Mouse (Mus musculus): Measurements from ENCODE around the gene Moap1. TPM values are rescaled to one million over a fixed set of nuclear protein-coding genes. Genes with fewer than 3 reads are reported as not detected.

Gene Moap1
- polyA plus RNA-seq, 1 experiment from 2014 or later = 38.7 TPM

- H3K27me3 ChIP-seq = no peaks in the 10 kb centered on the region
- no peaks in the 10 kb centered on the region for H3K36me3 ChIP-seq (ENCODE audit: poor library complexity, severe bottlenecking)
- no peak overlapping the region for H3K4me3 ChIP-seq
- WGBS = 13% methylated on average over 4 of the region's 5 CpGs
- peaks cover 24% of the 10 kb centered on the region for H3K4me1 ChIP-seq
- no peak overlapping the region for H3K9ac ChIP-seq
- H3K27ac ChIP-seq = no peak overlapping the region
- no peak for ATAC-seq
- H3K9me3 ChIP-seq (replicated peaks) = no peaks in the 10 kb centered on the region
- H3K4me2 ChIP-seq = no peak overlapping the region
Observed at GRCm38 (mm10) chr12:102733381-102733780, 10.1 kb downstream of the Moap1 start.

- peak overlapping the region; percentile 18 for H3K4me3 ChIP-seq
- peak overlapping the region; percentile 28; the same call in 1 of the 2 replicates for H3K9ac ChIP-seq
- peaks cover 24% of the 10 kb centered on the region for H3K4me1 ChIP-seq
- WGBS = 22% methylated on average over 16 of the region's 16 CpGs
- H3K27me3 ChIP-seq = no peaks in the 10 kb centered on the region
- no peaks in the 10 kb centered on the region for H3K9me3 ChIP-seq (replicated peaks)
- H3K27ac ChIP-seq = peak overlapping the region; percentile 88
- H3K36me3 ChIP-seq (ENCODE audit: poor library complexity, severe bottlenecking) = no peaks in the 10 kb centered on the region
- H3K4me2 ChIP-seq = peak overlapping the region; percentile 57
- peak; percentile 70 for ATAC-seq
Observed at GRCm38 (mm10) chr12:102730798-102731619, 12.5 kb downstream of the Moap1 start.

DNA sequence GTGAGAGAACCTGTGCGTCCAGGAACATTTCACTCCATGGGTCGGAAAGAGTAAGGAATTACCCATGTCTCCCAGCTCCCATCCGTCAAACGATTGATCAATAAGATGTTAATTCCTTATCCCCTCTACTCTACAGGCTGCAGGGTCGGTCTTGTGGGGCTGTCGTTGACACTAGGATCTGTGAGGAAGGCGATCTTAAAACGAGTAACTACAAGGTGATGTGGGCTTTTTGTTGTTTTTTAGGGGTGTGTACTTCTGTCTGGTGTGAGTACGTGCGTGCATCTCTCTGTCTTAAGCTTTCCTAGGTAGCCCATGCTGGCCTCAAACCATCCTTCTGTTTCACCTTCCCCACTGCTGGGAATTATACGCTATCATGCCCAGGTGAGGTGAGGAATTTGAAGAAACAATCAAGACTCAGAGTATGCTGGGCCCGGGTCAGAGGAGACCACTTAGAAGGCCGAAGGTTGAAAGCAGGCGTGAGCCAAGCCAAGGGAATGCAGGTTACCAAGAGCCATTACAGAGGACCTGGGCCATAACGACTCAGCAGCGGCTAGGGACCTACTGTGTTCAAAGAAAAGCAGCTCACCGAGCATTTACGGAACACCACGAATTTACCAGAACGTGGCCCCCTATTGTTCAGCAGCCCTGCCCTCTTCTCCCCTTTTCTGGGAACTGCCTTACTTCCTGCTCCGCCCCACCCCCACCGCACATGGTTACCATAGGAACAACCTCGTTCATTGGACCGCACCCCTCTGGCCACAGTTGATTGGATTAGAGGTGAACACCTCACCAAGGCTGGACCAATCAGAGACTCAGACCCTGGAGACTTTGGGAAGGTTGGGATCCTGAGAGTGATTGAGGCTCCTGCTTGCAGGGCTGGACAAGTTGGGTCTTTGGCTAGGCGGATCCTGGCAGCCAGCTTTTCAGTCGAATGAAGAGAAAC, 13.3 kb downstream of the Moap1 start:
- Histone ChIP-seq H3K4me1 (peaks cover 28% of the 10 kb centered on the region), H3K27me3 (no peaks in the 10 kb centered on the region), H3K9ac (peak overlapping the region; percentile 28; the same call in 1 of the 2 replicates), H3K4me2 (peak overlapping the region; percentile 57), H3K4me3 (peak overlapping the region; percentile 25), H3K36me3 (ENCODE audit: poor library complexity, severe bottlenecking) (no peaks in the 10 kb centered on the region), H3K9me3 (replicated peaks) (no peaks in the 10 kb centered on the region), H3K27ac (peak overlapping the region; percentile 88)
- peak; percentile 99 for ATAC-seq
- WGBS = 31% methylated on average over 26 of the region's 26 CpGs

GRCm38 (mm10) chr12:102725761-102726175, 17.7 kb downstream of the Moap1 start:
- H3K4me1 ChIP-seq = peaks cover 17% of the 10 kb centered on the region
- ATAC-seq = no peak
- H3K27me3 ChIP-seq = no peaks in the 10 kb centered on the region
- no peak overlapping the region for H3K9ac ChIP-seq
- H3K36me3 ChIP-seq (ENCODE audit: poor library complexity, severe bottlenecking) = no peaks in the 10 kb centered on the region
- H3K4me3 ChIP-seq = no peak overlapping the region
- 87% methylated on average over 7 of the region's 7 CpGs for whole genome bisulfite sequencing
- no peak overlapping the region for H3K4me2 ChIP-seq
- no peak overlapping the region for H3K27ac ChIP-seq
- H3K9me3 ChIP-seq (replicated peaks) = no peaks in the 10 kb centered on the region

DNA sequence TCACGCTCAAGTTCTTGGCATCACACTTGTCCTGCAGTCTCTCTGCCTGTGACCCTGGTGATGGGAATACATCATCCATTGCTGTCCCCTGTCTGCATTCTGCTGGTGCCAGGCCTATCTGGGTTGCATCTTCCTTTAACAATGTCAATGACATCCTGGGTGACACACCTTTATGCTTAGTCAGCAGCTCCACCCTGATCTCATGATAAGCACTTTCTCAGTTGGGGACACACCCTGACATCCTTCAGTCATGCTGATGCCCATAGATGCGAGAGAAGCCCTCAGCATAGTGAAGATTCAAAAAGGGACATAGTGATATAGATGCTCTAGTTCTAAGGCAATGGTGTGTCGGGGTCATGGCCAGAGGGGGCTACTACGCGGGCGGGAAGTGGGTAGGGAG, 18.3 kb downstream of the Moap1 start:
- no peaks in the 10 kb centered on the region for H3K9me3 ChIP-seq (replicated peaks)
- 94% methylated on average over 6 of the region's 6 CpGs for WGBS
- H3K4me3 ChIP-seq = no peak overlapping the region
- no peak for ATAC-seq
- peaks cover 11% of the 10 kb centered on the region for H3K4me1 ChIP-seq
- H3K36me3 ChIP-seq (ENCODE audit: poor library complexity, severe bottlenecking) = no peaks in the 10 kb centered on the region
- H3K27ac ChIP-seq = no peak overlapping the region
- H3K4me2 ChIP-seq = no peak overlapping the region
- H3K9ac ChIP-seq = no peak overlapping the region
- no peaks in the 10 kb centered on the region for H3K27me3 ChIP-seq

DNA sequence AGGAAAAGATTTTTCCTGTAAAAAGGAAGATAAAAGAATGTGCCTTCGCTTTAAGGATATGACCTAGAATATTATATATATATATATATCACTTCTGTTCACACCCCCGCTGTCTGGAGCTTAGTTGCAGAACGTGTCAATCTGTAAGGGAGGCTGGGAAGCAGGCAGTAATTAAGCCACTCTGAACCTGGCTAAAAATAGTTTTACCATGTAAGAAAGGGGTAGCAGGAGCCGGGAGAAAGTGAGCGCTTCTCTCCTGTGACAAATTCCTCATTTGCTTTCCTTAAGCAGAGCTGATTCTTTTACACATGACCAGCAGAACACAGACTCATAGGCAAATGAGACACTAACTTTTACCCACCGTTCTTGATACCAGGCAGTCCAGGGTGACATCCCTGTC, 19.6 kb downstream of the Moap1 start:
- WGBS = 73% methylated on average over 6 of the region's 6 CpGs
- H3K4me2 ChIP-seq = no peak overlapping the region
- ATAC-seq = no peak; the same call in 1 of the 2 replicates

DNA sequence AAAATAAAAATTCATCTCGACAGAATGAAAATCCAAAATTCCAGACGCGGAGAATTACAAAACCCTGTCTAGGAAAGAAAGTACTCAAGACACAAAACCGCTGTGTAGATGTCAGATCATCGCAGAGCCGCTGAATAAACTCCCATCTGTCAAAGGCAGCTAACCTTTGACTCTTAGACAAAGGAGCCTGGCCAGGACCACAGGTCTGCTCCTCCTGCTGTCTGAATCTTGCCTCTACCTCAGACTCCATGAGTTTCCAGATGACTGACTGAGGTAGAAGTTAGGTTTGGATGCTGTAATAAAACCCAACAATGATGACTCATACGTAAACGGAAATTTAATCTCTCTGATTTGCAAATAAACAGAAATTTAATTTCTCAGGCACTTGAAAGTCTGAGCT, 20.5 kb downstream of the Moap1 start:
- Histone ChIP-seq H3K9ac (no peak overlapping the region), H3K27me3 (no peaks in the 10 kb centered on the region), H3K9me3 (replicated peaks) (no peaks in the 10 kb centered on the region), H3K27ac (no peak overlapping the region), H3K4me1 (peaks cover 7% of the 10 kb centered on the region; the same call in 1 of the 2 replicates), H3K36me3 (ENCODE audit: poor library complexity, severe bottlenecking) (no peaks in the 10 kb centered on the region), H3K4me2 (no peak overlapping the region), H3K4me3 (no peak overlapping the region)
- no peak for ATAC-seq
- 74% methylated on average over 8 of the region's 8 CpGs for WGBS

More for the DNA sequence above, 19.6 kb downstream of the Moap1 start:
- Histone ChIP-seq H3K4me3 (no peak overlapping the region), H3K9me3 (replicated peaks) (no peaks in the 10 kb centered on the region), H3K27me3 (no peaks in the 10 kb centered on the region), H3K27ac (0 out of 2 replicates have a peak overlapping the region, but pooled peaks have one; percentile 31), H3K4me1 (peaks cover 7% of the 10 kb centered on the region; the same call in 1 of the 2 replicates), H3K9ac (no peak overlapping the region), H3K36me3 (ENCODE audit: poor library complexity, severe bottlenecking) (no peaks in the 10 kb centered on the region)

GRCm38 (mm10) chr12:102722451-102722850, 21.0 kb downstream of the Moap1 start:
- Histone ChIP-seq H3K4me3 (no peak overlapping the region), H3K9ac (no peak overlapping the region), H3K27ac (no peak overlapping the region), H3K36me3 (ENCODE audit: poor library complexity, severe bottlenecking) (no peaks in the 10 kb centered on the region), H3K4me2 (no peak overlapping the region), H3K4me1 (peaks cover 7% of the 10 kb centered on the region; the same call in 1 of the 2 replicates), H3K27me3 (no peaks in the 10 kb centered on the region), H3K9me3 (replicated peaks) (no peaks in the 10 kb centered on the region)
- peak; percentile 17; the same call in 1 of the 2 replicates for ATAC-seq
- WGBS = 55% methylated on average over 11 of the region's 11 CpGs

DNA sequence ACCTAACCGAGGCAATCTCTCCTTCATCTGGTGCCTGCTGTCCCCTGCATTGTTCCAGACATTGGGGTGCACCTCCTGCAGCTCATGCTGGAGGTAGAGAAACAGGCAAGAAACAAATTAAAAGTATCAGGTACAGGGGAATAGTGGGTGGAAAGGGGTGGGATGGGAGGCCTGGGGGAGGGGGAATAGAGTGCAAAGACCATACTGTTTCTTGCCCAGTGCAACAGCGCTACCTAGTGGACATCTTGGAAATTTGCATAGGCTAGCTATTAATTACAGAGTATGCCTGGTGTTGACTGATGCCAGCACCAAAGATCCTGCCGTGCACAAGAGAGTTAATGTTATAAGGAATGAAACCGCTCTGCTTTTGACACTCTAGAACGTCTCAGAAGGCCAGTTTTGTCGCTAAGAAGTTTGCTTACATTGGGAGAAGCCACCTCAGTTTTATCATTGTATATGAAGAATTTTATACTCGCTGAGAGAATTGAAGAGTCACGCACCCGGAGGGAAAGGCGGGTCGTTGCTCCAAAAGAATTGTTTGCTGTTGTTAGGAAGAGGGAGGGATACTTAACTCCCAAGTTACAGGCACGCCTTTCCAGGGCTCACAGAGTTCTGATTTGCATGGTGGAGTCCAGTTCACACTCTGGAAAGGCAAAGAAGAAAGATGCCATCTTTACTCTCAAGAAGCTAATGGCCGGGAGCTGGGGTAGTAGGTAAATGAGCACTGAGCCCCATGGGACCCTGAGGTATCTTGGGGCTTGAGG, 23.7 kb downstream of the Moap1 start:
- no peak overlapping the region for H3K9ac ChIP-seq
- WGBS = 27% methylated on average over 13 of the region's 13 CpGs

GRCm38 (mm10) chr12:102714654-102715395, 28.6 kb downstream of the Moap1 start:
- peaks cover 2% of the 10 kb centered on the region; the same call in 1 of the 2 replicates for H3K4me1 ChIP-seq
- H3K27ac ChIP-seq = no peak overlapping the region
- no peak overlapping the region for H3K4me2 ChIP-seq
- H3K9me3 ChIP-seq (replicated peaks) = no peaks in the 10 kb centered on the region
- no peaks in the 10 kb centered on the region for H3K27me3 ChIP-seq
- ATAC-seq = no peak
- H3K4me3 ChIP-seq = no peak overlapping the region
- H3K36me3 ChIP-seq (ENCODE audit: poor library complexity, severe bottlenecking) = no peaks in the 10 kb centered on the region
- H3K9ac ChIP-seq = no peak overlapping the region
- WGBS = 82% methylated on average over 10 of the region's 10 CpGs

More for the DNA sequence above, 23.7 kb downstream of the Moap1 start:
- Histone ChIP-seq H3K36me3 (ENCODE audit: poor library complexity, severe bottlenecking) (no peaks in the 10 kb centered on the region), H3K9me3 (replicated peaks) (no peaks in the 10 kb centered on the region), H3K27me3 (no peaks in the 10 kb centered on the region), H3K4me1 (peaks cover 4% of the 10 kb centered on the region; the same call in 1 of the 2 replicates), H3K27ac (no peak overlapping the region), H3K4me2 (peak overlapping the region; percentile 12), H3K4me3 (no peak overlapping the region)
- peak; percentile 90 for ATAC-seq

DNA sequence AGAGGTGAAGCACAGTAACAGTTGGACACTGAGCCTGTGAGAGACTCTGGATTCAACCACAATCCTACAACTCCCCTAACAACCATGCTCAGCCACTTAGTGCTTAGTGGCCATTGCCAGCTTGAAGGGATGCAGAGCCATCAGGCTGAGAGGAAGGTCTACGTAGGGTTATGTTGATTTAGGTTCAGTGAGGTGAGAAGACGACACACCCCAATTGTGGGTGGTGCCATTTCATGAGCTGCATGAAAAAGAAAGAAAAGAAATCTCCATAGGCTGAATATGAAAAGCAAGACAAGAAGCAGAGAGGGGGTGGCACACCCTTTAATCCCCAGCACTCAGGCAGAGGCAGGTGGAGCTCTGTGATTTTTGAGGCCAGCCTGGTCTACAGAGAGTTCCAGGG, 29.3 kb downstream of the Moap1 start:
- Histone ChIP-seq H3K4me3 (no peak overlapping the region), H3K4me2 (no peak overlapping the region), H3K27me3 (no peaks in the 10 kb centered on the region), H3K9me3 (replicated peaks) (no peaks in the 10 kb centered on the region), H3K36me3 (ENCODE audit: poor library complexity, severe bottlenecking) (no peaks in the 10 kb centered on the region), H3K4me1 (no peaks in the 10 kb centered on the region), H3K9ac (no peak overlapping the region), H3K27ac (no peak overlapping the region)
- 75% methylated on average over 2 of the region's 2 CpGs for WGBS
- ATAC-seq = no peak

All from forebrain, embryonic 13.5 days (tissue).